Mouse (Mus musculus): ENCODE results near the gene Elf2. TPM values are rescaled to one million over a fixed set of nuclear protein-coding genes. Genes with fewer than 3 reads are reported as not detected.

Elf2 gene
- polyA plus RNA-seq, 1 experiment from 2014 or later: 22.3 TPM

GRCm38 (mm10) chr3:51375307-51376265 is 35.1 kb upstream of the Elf2 start:
- Histone ChIP-seq H3K9me3 (replicated peaks) (no peaks in the 10 kb centered on the region), H3K36me3 (replicated peaks) (no peaks in the 10 kb centered on the region), H3K9ac (no peak overlapping the region), H3K4me3 (replicated peaks) (no peak overlapping the region), H3K27me3 (no peaks in the 10 kb centered on the region), H3K4me1 (replicated peaks) (peaks cover 37% of the 10 kb centered on the region), H3K4me2 (0 out of 2 replicates have a peak overlapping the region, but pooled peaks have one; percentile 6), H3K27ac (replicated peaks) (peak overlapping the region; percentile 25)
- ATAC-seq (ENCODE audit: insufficient read depth): peak; percentile 73
- 28% methylated on average over 19 of the region's 19 CpGs for WGBS (ENCODE audit: insufficient replicate concordance)

- Histone ChIP-seq H3K27ac (replicated peaks) (no peak overlapping the region), H3K4me2 (no peak overlapping the region), H3K4me3 (replicated peaks) (no peak overlapping the region), H3K27me3 (no peaks in the 10 kb centered on the region), H3K36me3 (replicated peaks) (no peaks in the 10 kb centered on the region), H3K9ac (no peak overlapping the region), H3K4me1 (replicated peaks) (peaks cover 35% of the 10 kb centered on the region), H3K9me3 (replicated peaks) (no peaks in the 10 kb centered on the region)
- WGBS (ENCODE audit: insufficient replicate concordance): 60% methylated on average over 5 of the region's 5 CpGs
- ATAC-seq (ENCODE audit: insufficient read depth): no peak
Measured at GRCm38 (mm10) chr3:51373544-51373943, 33.1 kb upstream of the Elf2 start.

GRCm38 (mm10) chr3:51372883-51373282 is 32.4 kb upstream of the Elf2 start:
- 40% methylated on average over 5 of the region's 5 CpGs for WGBS (ENCODE audit: insufficient replicate concordance)
- no peak for ATAC-seq (ENCODE audit: insufficient read depth)
- Histone ChIP-seq H3K4me3 (replicated peaks) (no peak overlapping the region), H3K36me3 (replicated peaks) (no peaks in the 10 kb centered on the region), H3K27ac (replicated peaks) (no peak overlapping the region), H3K27me3 (no peaks in the 10 kb centered on the region), H3K4me2 (peak overlapping the region; percentile 29; the same call in 1 of the 2 replicates), H3K9ac (no peak overlapping the region; the same call in 1 of the 2 replicates), H3K4me1 (replicated peaks) (peaks cover 35% of the 10 kb centered on the region), H3K9me3 (replicated peaks) (no peaks in the 10 kb centered on the region)

GRCm38 (mm10) chr3:51371826-51372225 is 31.4 kb upstream of the Elf2 start:
- H3K36me3 ChIP-seq (replicated peaks): no peaks in the 10 kb centered on the region
- no peak for ATAC-seq (ENCODE audit: insufficient read depth)
- H3K27ac ChIP-seq (replicated peaks): no peak overlapping the region
- no peaks in the 10 kb centered on the region for H3K9me3 ChIP-seq (replicated peaks)
- H3K4me1 ChIP-seq (replicated peaks): peaks cover 45% of the 10 kb centered on the region
- H3K27me3 ChIP-seq: no peaks in the 10 kb centered on the region
- no peak overlapping the region for H3K4me3 ChIP-seq (replicated peaks)
- WGBS (ENCODE audit: insufficient replicate concordance): 59% methylated on average over 2 of the region's 2 CpGs
- no peak overlapping the region for H3K4me2 ChIP-seq
- no peak overlapping the region for H3K9ac ChIP-seq

- Histone ChIP-seq H3K4me1 (replicated peaks) (peaks cover 50% of the 10 kb centered on the region), H3K9me3 (replicated peaks) (no peaks in the 10 kb centered on the region), H3K27ac (replicated peaks) (0 out of 2 replicates have a peak overlapping the region, but pooled peaks have one; percentile 33), H3K9ac (no peak overlapping the region), H3K36me3 (replicated peaks) (no peaks in the 10 kb centered on the region), H3K4me3 (replicated peaks) (no peak overlapping the region), H3K4me2 (peak overlapping the region; percentile 24; the same call in 1 of the 2 replicates), H3K27me3 (0 out of 2 replicates have a peak, but pooled peaks cover 3% of the 10 kb centered on the region)
- no peak for ATAC-seq (ENCODE audit: insufficient read depth)
- 45% methylated on average over 4 of the region's 4 CpGs for WGBS (ENCODE audit: insufficient replicate concordance)
Measured at GRCm38 (mm10) chr3:51368011-51368410, 27.5 kb upstream of the Elf2 start.

- H3K4me2 ChIP-seq: peak overlapping the region; percentile 37
- no peak overlapping the region for H3K4me3 ChIP-seq (replicated peaks)
- ATAC-seq (ENCODE audit: insufficient read depth): peak; percentile 59
- 0 out of 2 replicates have a peak, but pooled peaks cover 3% of the 10 kb centered on the region for H3K27me3 ChIP-seq
- no peaks in the 10 kb centered on the region for H3K36me3 ChIP-seq (replicated peaks)
- peaks cover 45% of the 10 kb centered on the region for H3K4me1 ChIP-seq (replicated peaks)
- WGBS (ENCODE audit: insufficient replicate concordance): 26% methylated on average over 4 of the region's 4 CpGs
- H3K9ac ChIP-seq: no peak overlapping the region
- H3K27ac ChIP-seq (replicated peaks): peak overlapping the region; percentile 74
- no peaks in the 10 kb centered on the region for H3K9me3 ChIP-seq (replicated peaks)
Measured at GRCm38 (mm10) chr3:51366926-51367325, 26.5 kb upstream of the Elf2 start.

GRCm38 (mm10) chr3:51365517-51365882 is 25.0 kb upstream of the Elf2 start:
- Histone ChIP-seq H3K4me3 (replicated peaks) (peak overlapping the region; percentile 55), H3K4me2 (peak overlapping the region; percentile 86), H3K9ac (no peak overlapping the region), H3K36me3 (replicated peaks) (no peaks in the 10 kb centered on the region), H3K27me3 (0 out of 2 replicates have a peak, but pooled peaks cover 3% of the 10 kb centered on the region), H3K4me1 (replicated peaks) (peaks cover 56% of the 10 kb centered on the region), H3K27ac (replicated peaks) (peak overlapping the region; percentile 58), H3K9me3 (replicated peaks) (no peaks in the 10 kb centered on the region)
- 0% methylated on average over 3 of the region's 3 CpGs for WGBS (ENCODE audit: insufficient replicate concordance)
- 0 out of 2 replicates have a peak, but pooled peaks have one; percentile 1 for ATAC-seq (ENCODE audit: insufficient read depth)

GRCm38 (mm10) chr3:51364703-51365516 is 24.4 kb upstream of the Elf2 start:
- H3K27me3 ChIP-seq: 0 out of 2 replicates have a peak, but pooled peaks cover 3% of the 10 kb centered on the region
- no peaks in the 10 kb centered on the region for H3K9me3 ChIP-seq (replicated peaks)
- H3K36me3 ChIP-seq (replicated peaks): no peaks in the 10 kb centered on the region
- 4% methylated on average over 31 of the region's 31 CpGs for WGBS (ENCODE audit: insufficient replicate concordance)
- peak overlapping the region; percentile 55 for H3K9ac ChIP-seq
- peak overlapping the region; percentile 86 for H3K4me2 ChIP-seq
- peak overlapping the region; percentile 76 for H3K27ac ChIP-seq (replicated peaks)
- H3K4me3 ChIP-seq (replicated peaks): peak overlapping the region; percentile 55
- peaks cover 61% of the 10 kb centered on the region for H3K4me1 ChIP-seq (replicated peaks)
- ATAC-seq (ENCODE audit: insufficient read depth): peak; percentile 87

- H3K27ac ChIP-seq (replicated peaks): no peak overlapping the region
- peak overlapping the region; percentile 26 for H3K4me2 ChIP-seq
- H3K27me3 ChIP-seq: 0 out of 2 replicates have a peak, but pooled peaks cover 3% of the 10 kb centered on the region
- H3K4me3 ChIP-seq (replicated peaks): no peak overlapping the region
- ATAC-seq (ENCODE audit: insufficient read depth): no peak
- no peak overlapping the region for H3K9ac ChIP-seq
- H3K36me3 ChIP-seq (replicated peaks): no peaks in the 10 kb centered on the region
- 43% methylated on average over 9 of the region's 9 CpGs for WGBS (ENCODE audit: insufficient replicate concordance)
- H3K9me3 ChIP-seq (replicated peaks): no peaks in the 10 kb centered on the region
- peaks cover 64% of the 10 kb centered on the region for H3K4me1 ChIP-seq (replicated peaks)
Measured at GRCm38 (mm10) chr3:51361066-51361465, 20.6 kb upstream of the Elf2 start.

GRCm38 (mm10) chr3:51359558-51360307 is 19.3 kb upstream of the Elf2 start:
- H3K4me1 ChIP-seq (replicated peaks): peaks cover 50% of the 10 kb centered on the region
- WGBS (ENCODE audit: insufficient replicate concordance): 27% methylated on average over 14 of the region's 14 CpGs
- H3K9me3 ChIP-seq (replicated peaks): no peaks in the 10 kb centered on the region
- ATAC-seq (ENCODE audit: insufficient read depth): no peak
- H3K9ac ChIP-seq: no peak overlapping the region; the same call in 1 of the 2 replicates
- H3K4me2 ChIP-seq: peak overlapping the region; percentile 88
- H3K4me3 ChIP-seq (replicated peaks): peak overlapping the region; percentile 66
- no peaks in the 10 kb centered on the region for H3K36me3 ChIP-seq (replicated peaks)
- no peak overlapping the region for H3K27ac ChIP-seq (replicated peaks)
- H3K27me3 ChIP-seq: 0 out of 2 replicates have a peak, but pooled peaks cover 3% of the 10 kb centered on the region

Measured in liver, embryonic 15.5 days (tissue).